Mouse (Mus musculus): Measurements from ENCODE around the gene Gm36176.

GRCm38 (mm10) chr10:77815514-77815913, 31.1 kb upstream of the Gm36176 start:
- TF ChIP-seq EP300 (IDR thresholded peaks at IDR 0.05; ENCODE audit: low read depth) (no peak), CTCF (IDR thresholded peaks at IDR 0.05; ENCODE audit: low read depth) (peak; percentile 75)

Data from liver, embryonic 14.5 days (tissue).